10 mouse cellular contexts compared by ENCODE assay signal in genomic region chr10:60027619-60028084, GRCm38 (mm10). TPM values are rescaled to one million over a fixed set of nuclear protein-coding genes. Genes with fewer than 3 reads are reported as not detected.
A peak's percentile ranks its signal among the peaks of the same experiment; 100 is the strongest.
DNase-seq lines count a peak whose midpoint lies in the region; ATAC-seq and TF ChIP-seq lines count a peak whose summit lies in the region.
"Had no signal": no experiment of that assay in that cellular context is flagged by ENCODE, and none has a peak within 500 bp of the region (broad histone marks: within the 10 kb centered on the region; RNA-seq: fewer than 3 reads in every experiment).

No protein-coding gene starts in this region.

- H3K27me3 ChIP-seq in kidney, postnatal 0 days (ENCODE audit: insufficient read depth, low read length), result no peaks in the 10 kb centered on the region
- no peaks in the 10 kb centered on the region for H3K27me3 ChIP-seq in midbrain, postnatal 0 days (ENCODE audit: insufficient read depth, low read length)

- H3K9me3 ChIP-seq in kidney, postnatal 0 days (replicated peaks; ENCODE audit: low read length), result no peaks in the 10 kb centered on the region
- H3K9me3 ChIP-seq in midbrain, postnatal 0 days (ENCODE audit: low read length), result no peaks in the 10 kb centered on the region

- no peaks in the 10 kb centered on the region for H3K36me3 ChIP-seq in kidney, postnatal 0 days (ENCODE audit: insufficient read depth, low read length)
- H3K36me3 ChIP-seq in midbrain, postnatal 0 days (ENCODE audit: insufficient read depth, low read length), result no peaks in the 10 kb centered on the region

- DNase-seq in kidney, postnatal 0 days (ENCODE audit: low spot score), result peak; percentile 27
- DNase-seq in kidney, postnatal 10 days, result no peak
- DNase-seq in T-cell, adult 2 months (ENCODE audit: low spot score), result peak; percentile 6
- DNase-seq in forelimb bud, embryonic 11.5 days (ENCODE audit: low read depth, low spot score), result peak; percentile 63
- no peak for DNase-seq in midbrain, postnatal 0 days (ENCODE audit: low spot score)
- no peak for DNase-seq in adrenal gland, postnatal 14 days
- DNase-seq in gastrocnemius, postnatal 14 days, result no peak
- no peak for DNase-seq in cerebellum, adult 9-10 months
- DNase-seq: cerebellum, postnatal 25 days; lung, postnatal 10 days had no signal

- intact Hi-C loops in gastrocnemius, postnatal 14 days (cut with DNase I; ENCODE audit: low total_unique reads), result no loop called here

- H3K9ac ChIP-seq in kidney, postnatal 0 days (ENCODE audit: low read depth, low read length), result no peak overlapping the region
- H3K9ac ChIP-seq in midbrain, postnatal 0 days (replicated peaks; ENCODE audit: low read length, poor library complexity, severe bottlenecking), result no peak overlapping the region

- ATAC-seq in kidney, postnatal 0 days (replicated peaks; ENCODE audit: low FRiP score, low read depth), result no peak
- no peak for ATAC-seq in midbrain, postnatal 0 days (ENCODE audit: low FRiP score)

- H3K4me2 ChIP-seq in kidney, postnatal 0 days (ENCODE audit: low read length), result no peak overlapping the region
- H3K4me2 ChIP-seq in midbrain, postnatal 0 days (ENCODE audit: low read depth, low read length, poor library complexity, severe bottlenecking), result no peak overlapping the region

- H3K4me3 ChIP-seq in kidney, postnatal 0 days (replicated peaks; ENCODE audit: low read depth, low read length), result no peak overlapping the region
- no peak overlapping the region for H3K4me3 ChIP-seq in midbrain, postnatal 0 days (ENCODE audit: low read depth, low read length)

- WGBS in kidney, postnatal 0 days, result 40% methylated on average over 2 of the region's 2 CpGs
- 50% methylated on average over 2 of the region's 2 CpGs for WGBS in midbrain, postnatal 0 days

- no peak for TF ChIP-seq CTCF in kidney, postnatal 0 days (IDR thresholded peaks at IDR 0.05; ENCODE audit: low read depth)
- TF ChIP-seq CTCF in midbrain, postnatal 0 days (IDR thresholded peaks at IDR 0.05), result no peak

- peaks cover 8% of the 10 kb centered on the region; the same call in 1 of the 2 replicates for H3K4me1 ChIP-seq in kidney, postnatal 0 days (replicated peaks; ENCODE audit: insufficient read depth, low read length)
- peaks cover 22% of the 10 kb centered on the region for H3K4me1 ChIP-seq in midbrain, postnatal 0 days (ENCODE audit: insufficient read depth, low read length)

- H3K27ac ChIP-seq in kidney, postnatal 0 days, result peak overlapping the region; percentile 83; the same call in 1 of the 2 replicates
- 0 out of 2 replicates have a peak overlapping the region, but pooled peaks have one; percentile 34 for H3K27ac ChIP-seq in midbrain, postnatal 0 days (ENCODE audit: low read depth, low read length)

RNA-seq across cellular contexts. Expression of gene Anapc16, which starts 24.7 kb away (rescaled TPM):
- 103 and 106 TPM in 2 replicates for polyA plus RNA-seq in kidney, postnatal 0 days (2015; fragmentation: Nextera tagmentation; extraction: Ambion mirVana)
- 56.9 and 57.4 TPM in 2 replicates for total RNA-seq in midbrain, postnatal 0 days (2014; rRNA removed)
- polyA plus RNA-seq in midbrain, postnatal 0 days (2015; fragmentation: Nextera tagmentation; extraction: Ambion mirVana), result 109 and 118 TPM in 2 replicates
- 57.5 and 68.8 TPM in 2 replicates for total RNA-seq in adrenal gland, postnatal 14 days (2021)
- 10 to 100 TPM; 35.6 to 47.3 TPM for total RNA-seq in gastrocnemius, postnatal 14 days (2021)

RNA-seq across cellular contexts. Expression of gene Ascc1, which starts 25.0 kb away (rescaled TPM):
- polyA plus RNA-seq in kidney, postnatal 0 days (2015; fragmentation: Nextera tagmentation; extraction: Ambion mirVana), result 57.8 and 64.1 TPM in 2 replicates
- total RNA-seq in midbrain, postnatal 0 days (2014; rRNA removed), result 12.3 and 13.5 TPM in 2 replicates
- polyA plus RNA-seq in midbrain, postnatal 0 days (2015; fragmentation: Nextera tagmentation; extraction: Ambion mirVana), result 50.1 TPM in 2 replicates
- total RNA-seq in adrenal gland, postnatal 14 days (2021), result 27.8 and 29.8 TPM in 2 replicates
- total RNA-seq in gastrocnemius, postnatal 14 days (2021), result 10 to 100 TPM; 11.2 to 13.2 TPM

Comparison
In these comparisons a context has a peak if more than half of its experiments do, and no peak if none do; other contexts are left out.
1. DNase-seq: peak in kidney, postnatal 0 days (single experiment), T-cell, adult 2 months (single experiment) and forelimb bud, embryonic 11.5 days (single experiment); none in kidney, postnatal 10 days (single experiment), midbrain, postnatal 0 days (single experiment), adrenal gland, postnatal 14 days (single experiment), gastrocnemius, postnatal 14 days (single experiment) and cerebellum, adult 9-10 months (single experiment).